Mouse (Mus musculus) testis, adult 2 months (tissue): ENCODE results near the gene Cbwd1. TPM values are rescaled to one million over a fixed set of nuclear protein-coding genes. Genes with fewer than 3 reads are reported as not detected.

ENCODE experiments used
- H3K27ac ChIP-seq: fragments of 200-500 bp; 2 replicates; pipeline ENCODE4 v1.5.1; 2012; ENCODE audit warnings: low read depth, low read length; ENCODE audit not compliant: control insufficient read depth, insufficient read depth
- H3K27me3 ChIP-seq: fragments of 200-500 bp; 2 replicates; pipeline ENCODE4 v1.6.1; 2012; ENCODE audit warnings: mild to moderate bottlenecking, low read length, moderate library complexity; ENCODE audit not compliant: control insufficient read depth, insufficient read depth
- H3K36me3 ChIP-seq: fragments of 200-500 bp; 2 replicates; pipeline ENCODE4 v1.6.1; 2012; ENCODE audit warnings: mild to moderate bottlenecking, low read length; ENCODE audit not compliant: control insufficient read depth, insufficient read depth
- H3K4me1 ChIP-seq: fragments of 200-500 bp; 2 replicates; pipeline ENCODE4 v1.6.1; 2012; ENCODE audit warnings: low read length; ENCODE audit not compliant: control insufficient read depth, insufficient read depth
- H3K4me3 ChIP-seq: fragments of 200-500 bp; 2 replicates; pipeline ENCODE4 v1.5.1; 2012; ENCODE audit warnings: low read depth, mild to moderate bottlenecking, low read length, moderate library complexity, mixed read lengths; ENCODE audit not compliant: control insufficient read depth
- CTCF ChIP-seq: fragments of 200-500 bp; IDR thresholded peaks from 2 replicates; pipeline ENCODE4 v1.5.1; 2012; ENCODE audit warnings: low read depth, mild to moderate bottlenecking, inconsistent platforms, low read length, moderate library complexity; ENCODE audit not compliant: control insufficient read depth, insufficient read depth, insufficient replicate concordance
- POLR2A ChIP-seq: fragments of 200-500 bp; IDR thresholded peaks from 2 replicates; pipeline ENCODE4 v1.6.1; 2012; ENCODE audit warnings: low read depth, mild to moderate bottlenecking, inconsistent platforms, low read length, moderate library complexity; ENCODE audit not compliant: control insufficient read depth
- polyA plus RNA-seq: library from polyadenylated mRNA; depleted of rRNA; stranded (reverse); fragments of >200 nt; gene quantifications from 2 replicates; pipeline ENCODE4 v1.2.3, GENCODE M21; 2012

Cbwd1 gene
- polyA plus RNA-seq, 1 experiment: 10.8 TPM

GRCm38 (mm10) chr19:24929041-24929440 lies 32.4 kb downstream of the Cbwd1 start:
- Histone ChIP-seq H3K4me3 (no peak overlapping the region), H3K4me1 (no peaks in the 10 kb centered on the region)
- TF ChIP-seq POLR2A: no peak
- no peak for TF ChIP-seq CTCF

GRCm38 (mm10) chr19:24920866-24921265 lies 40.5 kb downstream of the Cbwd1 start:
- Histone ChIP-seq H3K27ac (no peak overlapping the region), H3K4me3 (no peak overlapping the region), H3K4me1 (no peaks in the 10 kb centered on the region), H3K27me3 (no peaks in the 10 kb centered on the region), H3K36me3 (0 out of 2 replicates have a peak, but pooled peaks cover 1% of the 10 kb centered on the region)
- TF ChIP-seq POLR2A (no peak), CTCF (no peak)

More at GRCm38 (mm10) chr19:24929041-24929440, 32.4 kb downstream of the Cbwd1 start:
- no peak overlapping the region for H3K27ac ChIP-seq
- H3K36me3 ChIP-seq: no peaks in the 10 kb centered on the region
- H3K27me3 ChIP-seq: no peaks in the 10 kb centered on the region

GRCm38 (mm10) chr19:24908385-24909155 lies 52.8 kb downstream of the Cbwd1 start:
- Histone ChIP-seq H3K36me3 (no peaks in the 10 kb centered on the region), H3K27me3 (no peaks in the 10 kb centered on the region), H3K4me1 (no peaks in the 10 kb centered on the region), H3K27ac (no peak overlapping the region), H3K4me3 (no peak overlapping the region)
- TF ChIP-seq POLR2A (no peak), CTCF (no peak)

GRCm38 (mm10) chr19:24907655-24908054 lies 53.8 kb downstream of the Cbwd1 start:
- Histone ChIP-seq H3K27ac (no peak overlapping the region), H3K4me1 (no peaks in the 10 kb centered on the region), H3K36me3 (no peaks in the 10 kb centered on the region), H3K4me3 (no peak overlapping the region), H3K27me3 (no peaks in the 10 kb centered on the region)
- TF ChIP-seq POLR2A (no peak), CTCF (no peak)

- H3K27me3 ChIP-seq: no peaks in the 10 kb centered on the region
Observed at GRCm38 (mm10) chr19:24902821-24903220, 58.6 kb downstream of the Cbwd1 start.

GRCm38 (mm10) chr19:24902256-24902655 lies 59.2 kb downstream of the Cbwd1 start:
- TF ChIP-seq POLR2A (no peak), CTCF (no peak)
- no peak overlapping the region for H3K27ac ChIP-seq
- H3K27me3 ChIP-seq: no peaks in the 10 kb centered on the region

More at GRCm38 (mm10) chr19:24902821-24903220, 58.6 kb downstream of the Cbwd1 start:
- Histone ChIP-seq H3K36me3 (no peaks in the 10 kb centered on the region), H3K27ac (no peak overlapping the region), H3K4me3 (no peak overlapping the region), H3K4me1 (peaks cover 16% of the 10 kb centered on the region)
- TF ChIP-seq POLR2A (no peak), CTCF (no peak)

GRCm38 (mm10) chr19:24901666-24902065 lies 59.7 kb downstream of the Cbwd1 start:
- Histone ChIP-seq H3K36me3 (no peaks in the 10 kb centered on the region), H3K4me3 (no peak overlapping the region), H3K27ac (no peak overlapping the region), H3K4me1 (peaks cover 26% of the 10 kb centered on the region), H3K27me3 (no peaks in the 10 kb centered on the region)
- TF ChIP-seq POLR2A: no peak
- no peak for TF ChIP-seq CTCF

More at GRCm38 (mm10) chr19:24902256-24902655, 59.2 kb downstream of the Cbwd1 start:
- H3K4me1 ChIP-seq: peaks cover 22% of the 10 kb centered on the region
- H3K36me3 ChIP-seq: no peaks in the 10 kb centered on the region
- H3K4me3 ChIP-seq: no peak overlapping the region

- TF ChIP-seq CTCF (no peak), POLR2A (no peak)
- no peaks in the 10 kb centered on the region for H3K36me3 ChIP-seq
- no peak within 1 kb of the TSS for H3K27ac ChIP-seq
- H3K4me3 ChIP-seq: peak within 1 kb of the TSS; percentile 74
- H3K4me1 ChIP-seq: peaks cover 26% of the 10 kb centered on the region
- no peaks in the 10 kb centered on the region for H3K27me3 ChIP-seq
Observed at GRCm38 (mm10) chr19:24900581-24901220, 60.7 kb downstream of the Cbwd1 start, which contains the start of gene Foxd4. Gene Foxd4 (minus strand): TSS chr19:24901197.
